Mouse (Mus musculus) stomach, postnatal 0 days (tissue): ENCODE data around the gene Dnm3.

Experiments used
- CTCF ChIP-seq: IDR thresholded peaks from 2 replicates; pipeline ENCODE4 v1.5.1; 2016; ENCODE audit warnings: antibody characterized with exemption, low read depth, mild to moderate bottlenecking, moderate library complexity
- EP300 ChIP-seq: optimal IDR thresholded peaks from 2 replicates; pipeline ENCODE3; 2016; ENCODE audit warnings: antibody characterized with exemption

GRCm38 (mm10) chr1:162036461-162036835 is 441.4 kb downstream of the Dnm3 start:
- no peak for TF ChIP-seq CTCF
- TF ChIP-seq EP300 = no peak
